Mouse (Mus musculus) heart, adult 2 months (tissue): ENCODE measurements at regions not wholly inside any gene's neighbourhood (a gene's known extent, or its start where the extent isn't known, plus 50 kb on each side); places are given as distances from the start of the nearest gene placed in this dataset.

Experiments
- DNase-seq, 2 experiments: peaks; one replicate each; pipeline ENCODE4 v3.0.0; 2021
- H3K27ac ChIP-seq: fragments of 200-600 bp; 2 replicates; pipeline ENCODE4 v1.8.1; 2022
- H3K27me3 ChIP-seq: fragments of 200-500 bp; 2 replicates; pipeline ENCODE4 v1.6.1; 2012; ENCODE audit warnings: mild to moderate bottlenecking, low read length, inconsistent platforms, mixed read lengths; ENCODE audit not compliant: control insufficient read depth, insufficient read depth
- H3K36me3 ChIP-seq: fragments of 200-500 bp; 2 replicates; pipeline ENCODE4 v1.6.1; 2012; ENCODE audit warnings: low read length, inconsistent platforms; ENCODE audit not compliant: control insufficient read depth, insufficient read depth
- H3K4me1 ChIP-seq: fragments of 200-500 bp; 2 replicates; pipeline ENCODE4 v1.6.1; 2011; ENCODE audit warnings: low read length; ENCODE audit not compliant: control insufficient read depth, insufficient read depth
- H3K4me3 ChIP-seq: fragments of 200-600 bp; 2 replicates; pipeline ENCODE4 v1.8.1; 2022
- H3K79me2 ChIP-seq: fragments of 200-500 bp; replicated peaks from 2 replicates; pipeline ENCODE4 v1.6.1; 2012; ENCODE audit warnings: mild to moderate bottlenecking, inconsistent platforms, low read length, moderate library complexity, mixed read lengths; ENCODE audit not compliant: control insufficient read depth, insufficient read depth
- H3K9ac ChIP-seq: fragments of 200-500 bp; 2 replicates; pipeline ENCODE4 v1.6.1; 2012; ENCODE audit warnings: low read depth, mild to moderate bottlenecking, control low read depth, inconsistent platforms, low read length, mixed read lengths
- CTCF ChIP-seq: fragments of 200-600 bp; IDR thresholded peaks from 2 replicates; pipeline ENCODE4 v1.8.1; 2022; ENCODE audit warnings: antibody characterized with exemption, mild to moderate bottlenecking, moderate library complexity
- EP300 ChIP-seq: fragments of 200-500 bp; IDR thresholded peaks from 2 replicates; pipeline ENCODE4 v1.6.1; 2011; ENCODE audit warnings: low read depth, low read length, control low read depth; ENCODE audit not compliant: insufficient read depth
- POLR2A ChIP-seq: fragments of 200-500 bp; IDR thresholded peaks from 2 replicates; pipeline ENCODE4 v1.6.1; 2011; ENCODE audit warnings: mild to moderate bottlenecking, low read depth, low read length, control low read depth; ENCODE audit not compliant: insufficient read depth
- WGBS: fragments of 180-500 bp; shearing (Covaris S2); methylation state at CpG from one replicate; pipeline ENCODE4 v1.1.7; 2018; 5-methylcytosine and 5-hydroxymethylcytosine counted together
- intact Hi-C: fragments of 180-260 bp; cut with DNase I; formaldehyde crosslinking; loops from one replicate; pipeline ENCODE4 v1.15.1; 2025

GRCm38 (mm10) chr6:117622446-117622845 lies 218.5 kb upstream of the Zfp637 start:
- Histone ChIP-seq H3K27me3 (0 out of 2 replicates have a peak, but pooled peaks cover 1% of the 10 kb centered on the region), H3K4me1 (peaks cover 6% of the 10 kb centered on the region), H3K4me3 (no peak overlapping the region), H3K27ac (no peak overlapping the region), H3K36me3 (no peaks in the 10 kb centered on the region), H3K9ac (no peak overlapping the region), H3K79me2 (no peaks in the 10 kb centered on the region)
- no peak for DNase-seq
- WGBS = 77% methylated on average over 6 of the region's 6 CpGs
- intact Hi-C loops = no loop called here
- TF ChIP-seq CTCF (no peak), POLR2A (no peak), EP300 (no peak)

- 0 out of 2 replicates have a peak, but pooled peaks cover 1% of the 10 kb centered on the region for H3K27me3 ChIP-seq
- no peaks in the 10 kb centered on the region for H3K36me3 ChIP-seq
- intact Hi-C loops = no loop called here
- DNase-seq = no peak
- no peak overlapping the region for H3K27ac ChIP-seq
- H3K4me3 ChIP-seq = no peak overlapping the region
- H3K79me2 ChIP-seq = no peaks in the 10 kb centered on the region
- peaks cover 6% of the 10 kb centered on the region for H3K4me1 ChIP-seq
- no peak for TF ChIP-seq POLR2A
- TF ChIP-seq CTCF = no peak
- TF ChIP-seq EP300 = no peak
- no peak overlapping the region for H3K9ac ChIP-seq
Measured at GRCm38 (mm10) chr6:117622946-117623345, 218.0 kb upstream of the Zfp637 start.

- 47% methylated on average over 5 of the region's 5 CpGs for whole genome bisulfite sequencing
- no peak overlapping the region for H3K9ac ChIP-seq
- H3K4me3 ChIP-seq = no peak overlapping the region
- H3K27ac ChIP-seq = peak overlapping the region; percentile 62
- 0 out of 2 replicates have a peak, but pooled peaks cover 1% of the 10 kb centered on the region for H3K27me3 ChIP-seq
- intact Hi-C loops = loop anchor here (2.0 kb wide), 1 partner anchor 49 kb away; no protein-coding TSS in a partner anchor
- TF ChIP-seq POLR2A = no peak
- TF ChIP-seq EP300 = peak; percentile 71; the same call in 1 of the 2 replicates
- H3K36me3 ChIP-seq = no peaks in the 10 kb centered on the region
- peak in 1 of 2 experiments; percentile 23 for DNase-seq
- H3K4me1 ChIP-seq = peaks cover 6% of the 10 kb centered on the region
- no peaks in the 10 kb centered on the region for H3K79me2 ChIP-seq
Measured at GRCm38 (mm10) chr6:117625716-117626115, 215.3 kb upstream of the Zfp637 start.

- no peak for DNase-seq
- no peak overlapping the region for H3K4me3 ChIP-seq
- intact Hi-C loops = no loop called here
- no peak overlapping the region for H3K9ac ChIP-seq
- no peaks in the 10 kb centered on the region for H3K79me2 ChIP-seq
- WGBS = 77% methylated on average over 3 of the region's 3 CpGs
- H3K4me1 ChIP-seq = peaks cover 6% of the 10 kb centered on the region
- no peaks in the 10 kb centered on the region for H3K27me3 ChIP-seq
- H3K36me3 ChIP-seq = no peaks in the 10 kb centered on the region
- no peak overlapping the region for H3K27ac ChIP-seq
- TF ChIP-seq EP300 (no peak), POLR2A (no peak), CTCF (no peak)
Measured at GRCm38 (mm10) chr6:117627461-117627860, 213.5 kb upstream of the Zfp637 start.

GRCm38 (mm10) chr6:117646628-117647027 lies 194.4 kb upstream of the Zfp637 start:
- intact Hi-C loops = no loop called here
- WGBS = 58% methylated on average over 8 of the region's 8 CpGs
- H3K4me1 ChIP-seq = peaks cover 6% of the 10 kb centered on the region
- peak; percentile 31 to 48 for DNase-seq
- TF ChIP-seq EP300 (no peak), POLR2A (no peak), CTCF (peak; percentile 56)
- H3K9ac ChIP-seq = no peak overlapping the region
- H3K36me3 ChIP-seq = no peaks in the 10 kb centered on the region
- no peaks in the 10 kb centered on the region for H3K27me3 ChIP-seq
- no peaks in the 10 kb centered on the region for H3K79me2 ChIP-seq
- H3K27ac ChIP-seq = no peak overlapping the region
- H3K4me3 ChIP-seq = no peak overlapping the region

- intact Hi-C loops = loop anchor here (10.0 kb wide), 2 partner anchors 96 to 216 kb away; no protein-coding TSS in a partner anchor
- Histone ChIP-seq H3K9ac (no peak overlapping the region), H3K4me3 (no peak overlapping the region), H3K36me3 (no peaks in the 10 kb centered on the region), H3K27ac (no peak overlapping the region), H3K27me3 (no peaks in the 10 kb centered on the region), H3K79me2 (no peaks in the 10 kb centered on the region), H3K4me1 (peaks cover 14% of the 10 kb centered on the region)
- DNase-seq = no peak
- 90% methylated on average over 5 of the region's 5 CpGs for WGBS
- TF ChIP-seq CTCF (no peak), POLR2A (no peak), EP300 (no peak)
Measured at GRCm38 (mm10) chr6:117650541-117650940, 190.4 kb upstream of the Zfp637 start.
